Mouse (Mus musculus): ENCODE measurements around the gene Eme2.
A peak's percentile ranks its signal among the peaks of the same experiment; 100 is the strongest.
"Not testable (repeated sequence)": the region's sequence is repeated elsewhere in the genome, so short reads cannot be mapped to it uniquely, and the experiment has no call there.

Eme2 gene

DNA sequence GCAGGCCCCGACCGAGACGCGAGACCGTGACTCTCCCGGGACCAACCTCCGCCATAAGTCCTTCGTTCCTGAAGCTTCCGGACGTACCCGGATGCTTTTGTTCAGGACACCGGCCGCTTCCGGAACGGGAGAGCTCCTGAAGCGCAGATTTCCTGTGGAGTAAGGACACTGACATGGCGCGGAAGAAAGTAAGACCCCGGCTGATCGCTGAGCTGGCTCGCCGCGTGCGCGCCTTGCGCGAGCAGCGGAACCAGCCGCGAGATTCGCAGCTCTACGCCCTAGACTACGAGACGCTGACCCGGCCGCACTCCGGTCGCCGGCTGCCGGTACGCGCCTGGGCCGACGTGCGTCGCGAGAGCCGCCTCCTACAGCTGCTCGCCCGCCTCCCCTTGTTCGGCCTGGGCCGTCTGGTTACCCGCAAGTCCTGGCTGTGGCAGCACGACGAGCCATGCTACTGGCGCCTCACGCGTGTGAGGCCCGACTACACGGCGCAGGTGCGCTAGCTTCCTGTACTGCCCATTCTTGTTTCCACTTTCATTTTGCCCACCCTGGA lies at the start of gene Eme2, which contains the start of gene Mrps34:
TSS of gene Eme2 (minus strand) at position 93 of the 553 bp plus-strand sequence.
TSS of gene Mrps34 (plus strand) at position 122 of the 553 bp plus-strand sequence.
- peak; percentile 87 for DNase-seq

DNA sequence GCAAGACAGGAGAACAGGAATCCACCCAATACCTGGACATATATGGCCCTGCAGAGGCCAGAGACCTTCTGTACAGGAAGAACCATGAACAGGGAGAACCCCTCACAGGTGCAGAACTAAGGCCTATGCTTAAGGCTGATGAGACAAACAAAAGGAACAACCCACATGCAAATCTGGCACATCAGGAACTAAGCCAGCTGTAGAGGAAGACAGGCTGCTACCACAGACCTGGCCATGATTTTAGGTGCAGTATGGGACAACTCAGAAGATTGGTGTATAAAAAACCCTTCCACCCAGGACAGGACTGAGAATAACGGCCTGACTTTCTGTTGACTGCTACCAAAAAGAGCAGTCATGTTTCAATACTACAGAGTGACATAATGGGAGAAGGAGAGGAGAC lies 48.7 kb upstream of the Eme2 start:
- not testable (repeated sequence) for DNase-seq

DNA sequence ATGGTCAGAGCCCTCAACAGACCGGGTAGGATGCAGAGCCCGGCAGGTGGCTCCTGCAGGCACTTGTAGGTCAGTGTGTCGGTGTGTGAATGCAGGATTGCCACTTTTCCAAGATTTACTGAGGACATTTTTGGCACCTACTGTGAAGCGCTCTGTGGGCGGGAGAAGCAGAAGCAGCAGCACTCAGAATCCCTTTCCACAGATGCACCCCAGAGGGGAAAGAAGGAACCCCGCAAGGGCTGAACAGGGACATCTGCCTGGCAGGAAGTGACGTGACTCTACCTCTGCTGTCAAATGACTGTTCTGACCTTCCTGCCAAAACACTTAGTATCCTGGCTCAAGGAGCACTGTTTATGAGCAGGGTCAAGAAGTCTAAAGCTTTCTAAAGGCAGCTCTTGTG lies 48.1 kb upstream of the Eme2 start:
- no peak for DNase-seq

DNA sequence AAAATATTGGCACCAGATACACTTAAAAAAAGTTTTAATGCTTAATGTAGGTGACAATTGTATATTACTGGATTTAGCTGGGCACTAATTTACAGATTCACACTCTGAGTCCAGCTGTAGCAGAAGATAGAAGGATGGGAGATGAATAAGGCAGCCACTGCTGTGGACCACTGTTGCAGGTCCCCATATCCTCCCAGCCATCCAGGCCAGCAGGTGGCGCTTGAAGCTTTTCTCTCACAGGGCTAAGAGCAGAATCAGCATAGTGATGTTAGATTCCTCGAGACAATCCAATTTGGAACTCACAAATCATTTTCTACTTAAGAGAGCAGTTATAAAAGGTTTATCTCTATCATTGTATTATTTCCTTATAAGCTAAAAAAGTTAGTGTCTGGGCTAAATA lies 47.6 kb upstream of the Eme2 start:
- DNase-seq: peak; percentile 70

DNA sequence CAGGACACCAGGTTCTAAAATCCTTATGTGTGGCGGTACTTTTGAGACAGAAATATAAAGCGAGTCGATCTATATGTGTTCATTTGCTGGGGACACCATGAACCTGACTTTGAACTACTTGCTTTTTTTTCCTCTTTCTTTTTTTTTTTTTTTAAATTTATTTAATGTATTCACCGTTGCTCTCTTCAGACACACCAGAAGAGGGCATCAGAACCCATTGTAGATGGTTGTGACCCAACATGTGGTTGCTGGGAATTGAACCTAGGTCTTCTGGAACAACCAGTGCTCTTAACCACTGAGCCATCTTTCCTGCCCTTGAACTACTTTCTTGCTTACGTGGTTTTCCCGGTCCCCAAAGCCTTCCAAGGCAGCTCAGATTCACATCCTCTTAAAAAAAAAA lies 42.4 kb upstream of the Eme2 start:
- DNase-seq: no peak

DNA sequence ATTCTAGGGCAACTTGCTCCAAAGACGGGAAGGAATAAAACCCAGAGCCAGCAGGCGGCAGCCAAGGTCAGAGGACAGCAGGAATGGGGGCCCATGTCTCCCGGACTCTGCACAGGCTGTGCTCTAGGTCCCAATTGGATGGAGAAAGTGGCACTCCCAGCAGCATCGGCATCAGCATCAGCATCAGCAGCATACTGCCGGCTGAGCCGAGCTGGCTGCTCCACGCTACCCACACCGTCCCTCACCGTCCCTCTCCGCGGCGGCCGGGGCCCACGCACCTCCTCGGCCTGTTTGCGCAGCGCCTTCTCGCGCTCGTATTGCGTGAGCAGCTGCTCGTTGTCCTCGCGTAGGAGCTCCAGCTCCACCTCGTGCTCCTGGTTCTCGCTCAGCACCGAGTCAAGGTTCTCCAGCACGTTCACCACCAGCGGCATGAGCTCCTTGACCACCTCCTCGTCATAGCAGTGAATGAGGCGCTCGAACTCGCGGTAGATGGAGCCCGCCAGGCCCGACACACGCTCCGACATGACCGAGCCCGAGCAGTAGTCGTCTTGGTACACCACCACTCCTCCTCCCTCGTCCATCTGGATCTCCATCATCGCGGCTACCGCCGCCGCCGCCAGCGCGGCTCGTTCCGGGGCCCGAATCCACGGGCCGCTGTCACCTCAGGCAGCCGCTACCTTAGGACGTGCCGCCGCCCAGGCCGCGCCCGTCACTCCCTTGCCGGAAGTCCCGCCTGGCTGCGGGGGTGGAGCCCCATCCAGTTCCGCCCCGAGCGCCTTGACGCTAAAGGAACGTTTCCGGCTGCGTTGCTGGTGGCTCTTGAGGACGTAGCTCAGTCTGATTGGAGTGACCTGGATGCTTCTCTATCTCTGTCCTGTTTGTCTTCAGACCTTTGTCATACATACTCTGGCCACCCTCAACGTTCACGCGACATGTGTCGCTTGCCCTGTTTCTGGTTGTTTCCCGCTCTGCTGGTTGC lies 41.7 kb upstream of the Eme2 start, which contains the start of gene Mapk8ip3:
TSS of gene Mapk8ip3 (minus strand) at position 719 of the 979 bp plus-strand sequence.
- DNase-seq: peak; percentile 96

DNA sequence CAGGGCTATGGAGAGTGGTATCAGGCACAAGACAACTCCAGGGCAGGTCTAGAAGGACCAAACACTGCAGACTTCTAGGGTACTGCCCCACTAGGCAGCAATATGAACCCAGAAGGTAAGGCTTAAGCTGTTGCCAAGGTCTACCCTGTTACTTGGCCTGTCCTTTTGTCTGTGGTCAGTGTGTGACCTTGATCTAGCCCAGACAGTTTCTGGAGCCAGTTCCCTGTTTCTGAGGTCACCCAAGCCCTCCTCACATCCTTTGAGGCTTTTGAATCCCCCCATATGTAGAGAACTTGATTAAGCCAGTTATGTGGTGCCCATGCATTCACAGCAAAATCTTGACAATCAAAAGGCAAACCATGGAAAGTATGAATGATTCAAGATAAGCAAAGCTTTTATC lies 40.8 kb upstream of the Eme2 start:
- no peak for DNase-seq

DNA sequence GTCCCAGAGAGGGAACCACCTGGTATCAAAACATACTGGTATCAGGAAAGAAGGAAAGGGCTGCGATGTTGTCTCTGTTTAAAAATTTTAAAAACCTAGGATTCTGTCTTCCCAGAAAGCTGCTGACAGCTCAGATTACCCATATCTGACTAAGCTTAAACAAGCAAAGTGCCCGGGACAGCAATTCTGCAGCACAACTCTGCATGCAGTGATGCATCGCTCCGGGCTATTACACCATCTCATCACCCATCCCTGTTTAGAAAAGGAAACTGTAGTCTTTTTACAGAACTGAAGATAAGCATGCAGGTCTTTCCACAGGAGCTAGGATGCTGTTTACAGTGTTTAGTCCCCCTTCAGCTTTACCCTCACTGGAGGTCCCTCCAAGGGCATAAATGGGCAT lies 40.0 kb upstream of the Eme2 start:
- DNase-seq: no peak

DNA sequence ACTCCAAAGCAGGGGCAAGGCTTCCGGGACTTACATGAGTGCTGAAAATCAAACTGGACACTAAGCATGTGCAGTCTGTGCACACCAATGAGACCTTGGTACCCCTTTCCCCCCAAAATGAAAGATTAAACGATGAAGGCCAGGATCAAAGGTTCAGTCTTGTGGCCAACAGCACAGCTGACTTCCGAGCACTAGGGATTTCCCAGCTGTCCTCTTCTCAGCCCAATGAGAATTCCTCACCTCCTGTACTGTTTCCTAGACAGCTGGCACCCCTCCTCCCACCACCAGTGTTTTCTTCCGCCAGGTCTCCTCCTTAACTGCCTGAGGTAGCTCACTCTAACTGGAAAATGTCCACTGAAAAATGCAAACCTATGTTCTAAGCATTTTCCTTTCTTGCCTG lies 38.3 kb upstream of the Eme2 start:
- DNase-seq: no peak

DNA sequence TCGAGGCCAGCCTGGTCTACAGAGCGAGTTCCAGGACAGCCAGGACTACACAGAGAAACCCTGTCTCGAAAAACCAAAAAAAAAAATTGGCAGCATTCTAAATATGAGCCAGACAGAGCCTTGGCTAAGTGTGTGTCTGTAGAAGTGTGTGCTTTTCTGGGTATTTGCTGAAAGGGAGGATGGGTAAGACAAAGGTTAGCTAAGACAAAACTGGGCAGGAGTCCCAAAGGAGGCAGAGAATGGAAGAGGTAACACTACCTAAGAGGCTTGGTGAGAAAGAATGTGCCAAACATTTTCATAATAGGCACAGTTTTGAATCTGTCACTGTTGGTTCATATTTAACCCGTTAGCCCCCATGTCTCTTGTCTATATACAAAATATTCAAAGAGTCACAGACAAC lies 37.5 kb upstream of the Eme2 start:
- DNase-seq: no peak

DNA sequence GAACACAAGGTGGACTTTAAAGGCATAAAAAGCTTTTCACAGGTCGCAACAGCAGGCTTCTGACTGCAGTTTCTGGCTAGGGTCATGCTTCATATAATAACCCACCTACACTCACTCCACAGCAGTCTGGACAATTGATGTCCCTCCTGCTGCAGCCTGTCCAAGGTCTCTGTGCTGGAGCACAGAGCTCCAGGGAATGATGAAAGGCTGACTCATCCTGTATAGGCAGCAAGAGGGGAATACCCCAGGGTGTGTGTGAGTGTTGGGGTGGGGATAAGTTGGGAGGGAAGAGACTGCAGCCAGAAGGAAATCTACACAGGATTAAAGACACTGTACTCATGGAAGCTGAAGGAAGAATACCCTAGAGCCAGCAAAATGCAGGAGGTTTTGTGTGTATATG lies 34.6 kb upstream of the Eme2 start:
- DNase-seq: no peak

DNA sequence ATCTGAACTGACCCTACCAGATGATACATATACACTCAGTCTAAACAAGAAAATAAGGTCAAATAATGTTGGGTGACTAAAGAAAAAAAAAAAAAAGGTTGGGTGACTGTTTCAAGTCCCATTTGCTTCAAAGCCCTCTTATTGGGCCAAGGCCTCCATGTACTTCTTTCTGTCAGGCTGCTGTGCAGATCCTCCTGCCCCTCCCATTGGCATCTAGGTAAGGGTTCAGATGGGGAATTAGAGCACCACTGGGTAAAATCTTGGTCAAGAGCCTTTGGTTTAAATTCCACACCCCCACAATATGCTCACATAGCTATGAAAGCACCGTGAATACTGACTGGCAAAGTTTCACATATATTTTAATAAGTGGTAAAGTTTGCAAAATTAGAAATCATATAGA lies 28.4 kb upstream of the Eme2 start:
- no peak for DNase-seq

DNA sequence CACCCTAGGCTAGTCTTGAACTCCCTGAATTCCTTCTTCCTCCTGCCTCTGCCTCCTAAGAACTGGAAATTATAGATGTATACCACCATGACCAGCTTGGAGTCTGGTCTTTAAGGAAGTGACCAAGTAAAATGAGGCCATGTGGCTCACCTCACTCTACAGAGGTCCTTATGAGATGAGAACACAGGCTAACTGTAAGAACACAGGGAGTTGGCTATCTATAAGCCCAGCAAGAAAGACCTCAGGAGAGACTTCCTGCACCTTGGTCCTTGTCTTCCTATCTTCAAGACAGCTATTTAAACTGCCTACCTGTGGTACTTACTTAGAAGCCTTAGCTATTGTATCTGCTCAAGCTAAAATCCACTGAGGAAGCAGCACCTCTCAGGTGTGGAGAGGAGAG lies 19.1 kb upstream of the Eme2 start:
- no peak for DNase-seq

DNA sequence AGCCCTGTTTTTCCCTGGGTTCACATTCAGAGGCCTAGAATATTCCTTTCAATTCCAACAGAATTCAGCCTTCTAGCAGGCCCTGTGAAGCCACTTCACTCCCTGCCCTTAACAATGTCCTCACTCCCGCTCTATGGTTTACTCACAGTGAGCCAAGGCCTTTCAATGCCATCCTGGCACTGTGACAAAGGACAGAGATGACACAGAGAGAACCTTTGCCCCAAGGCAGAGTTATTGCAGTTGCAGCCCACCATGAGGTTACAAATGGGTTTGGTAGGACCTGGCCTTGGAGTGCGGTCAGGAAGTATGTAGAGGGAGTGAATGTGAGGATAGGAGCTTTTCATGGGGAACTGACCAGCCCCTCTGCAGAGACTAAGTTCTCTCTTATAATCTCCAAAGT lies 12.7 kb upstream of the Eme2 start:
- DNase-seq: no peak

DNA sequence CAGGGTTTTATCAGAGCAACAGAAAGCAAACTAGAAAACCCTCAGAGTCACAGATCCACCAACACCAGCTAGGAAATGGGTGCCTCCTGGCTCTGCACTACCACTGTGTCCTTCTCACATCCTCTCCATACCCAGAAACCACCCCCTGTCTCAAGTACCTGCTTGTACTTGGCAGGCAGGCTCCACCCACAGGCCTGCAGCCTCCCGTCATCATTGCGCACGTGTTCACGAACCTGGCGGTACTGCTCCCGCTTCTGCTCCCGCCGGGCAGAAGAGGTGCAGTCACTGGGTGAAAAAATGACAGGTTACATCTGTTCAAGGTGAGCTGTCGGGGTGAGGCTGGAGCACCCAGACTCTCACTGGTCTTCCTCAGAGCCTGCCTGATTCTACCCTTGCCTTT lies 8.9 kb upstream of the Eme2 start:
- no peak for DNase-seq

DNA sequence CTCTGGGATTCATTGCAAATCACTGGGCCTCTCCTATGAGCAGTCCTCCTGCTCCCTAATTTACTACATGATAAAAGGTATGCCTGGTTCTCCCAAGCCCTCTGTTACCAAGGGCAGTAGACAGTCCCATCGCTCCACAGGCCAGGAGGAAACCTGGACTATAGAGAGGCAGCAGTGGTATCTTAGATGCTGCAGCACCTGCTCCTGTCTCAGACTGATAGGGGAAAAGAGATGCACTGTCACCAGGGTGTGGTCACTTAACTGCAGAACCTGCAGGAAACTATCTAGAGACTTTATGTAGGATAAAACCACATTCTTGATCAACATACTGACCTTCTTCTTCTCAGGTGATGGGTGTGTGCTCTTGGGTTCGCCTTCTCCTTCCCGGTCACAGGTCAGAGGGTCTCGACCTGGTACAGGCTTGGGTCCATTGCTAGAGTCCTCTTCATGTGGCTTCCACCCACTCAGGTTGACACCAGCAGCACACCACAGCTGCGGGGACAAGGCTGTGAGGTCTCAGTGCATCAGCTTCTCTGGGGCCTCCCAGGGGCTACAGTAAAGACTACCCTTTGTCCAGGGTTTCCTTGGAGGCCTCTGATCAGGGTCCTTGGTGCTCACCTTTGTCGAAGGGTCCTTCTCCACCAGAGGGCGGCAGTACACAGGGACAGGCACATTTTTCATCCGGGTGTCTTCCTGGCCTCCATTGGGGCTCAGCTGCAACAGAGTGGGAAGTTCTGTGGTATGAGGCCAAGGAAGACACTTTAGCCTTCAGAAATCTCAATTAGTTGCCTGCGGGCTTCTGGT lies 8.0 kb upstream of the Eme2 start:
- DNase-seq: peak; percentile 53

DNA sequence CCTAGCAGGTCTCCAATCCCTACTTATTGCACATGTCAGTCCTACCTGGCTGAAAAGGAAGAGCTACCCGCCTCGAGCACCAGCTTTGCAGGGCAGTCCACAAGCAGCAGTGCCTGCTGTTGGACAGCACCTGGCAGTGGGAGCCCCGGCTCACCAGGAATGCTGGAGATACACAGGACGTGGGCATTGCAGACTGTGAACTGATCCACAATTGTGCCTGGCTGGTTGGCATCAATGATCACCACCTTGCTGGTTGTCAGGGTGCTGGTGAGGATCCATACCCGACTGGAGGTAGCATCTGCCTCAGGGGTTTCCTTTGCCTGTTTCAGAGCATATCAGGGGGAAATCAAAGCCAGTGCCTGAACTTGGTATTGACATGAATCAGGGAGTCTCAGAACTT lies 7.2 kb upstream of the Eme2 start:
- no peak for DNase-seq

DNA sequence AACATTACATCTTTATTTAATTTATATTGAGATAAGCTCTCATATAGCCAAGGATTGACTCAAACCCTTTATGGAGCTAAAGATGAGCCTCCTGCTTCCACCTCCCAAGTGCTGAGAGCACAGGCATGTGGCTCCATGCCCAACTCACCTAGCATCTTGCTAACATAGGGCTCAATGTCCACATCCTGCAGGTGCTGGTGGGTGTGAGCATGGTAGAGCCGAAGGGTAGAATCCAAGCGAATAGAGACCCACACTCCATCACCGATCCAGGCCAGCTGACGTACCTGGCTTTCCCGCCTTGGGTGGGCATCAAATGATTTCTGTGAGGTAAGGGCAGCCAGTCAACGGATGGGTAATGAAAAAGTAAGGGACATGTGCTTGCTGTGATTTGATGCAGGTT lies 5.1 kb upstream of the Eme2 start:
- DNase-seq: no peak

DNA sequence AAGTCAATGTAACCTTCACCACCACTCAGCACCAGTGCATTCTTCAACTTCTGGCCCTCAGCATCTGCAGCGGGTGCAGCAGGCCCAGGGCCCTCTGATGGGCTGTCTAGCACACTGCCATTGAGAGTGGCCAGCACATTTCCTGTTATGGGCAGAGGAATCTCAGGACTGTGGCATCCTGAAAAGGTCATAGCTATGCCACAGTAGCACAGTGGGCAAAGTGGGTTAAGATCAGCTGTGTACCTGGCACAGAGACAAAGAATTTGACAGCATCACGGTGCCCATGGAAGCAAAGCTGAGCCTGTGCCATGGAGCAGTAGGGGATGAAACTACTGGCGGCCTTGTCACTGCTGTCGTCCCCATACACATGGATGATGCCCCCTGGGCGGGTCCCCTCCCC lies 4.3 kb upstream of the Eme2 start:
- no peak for DNase-seq

DNA sequence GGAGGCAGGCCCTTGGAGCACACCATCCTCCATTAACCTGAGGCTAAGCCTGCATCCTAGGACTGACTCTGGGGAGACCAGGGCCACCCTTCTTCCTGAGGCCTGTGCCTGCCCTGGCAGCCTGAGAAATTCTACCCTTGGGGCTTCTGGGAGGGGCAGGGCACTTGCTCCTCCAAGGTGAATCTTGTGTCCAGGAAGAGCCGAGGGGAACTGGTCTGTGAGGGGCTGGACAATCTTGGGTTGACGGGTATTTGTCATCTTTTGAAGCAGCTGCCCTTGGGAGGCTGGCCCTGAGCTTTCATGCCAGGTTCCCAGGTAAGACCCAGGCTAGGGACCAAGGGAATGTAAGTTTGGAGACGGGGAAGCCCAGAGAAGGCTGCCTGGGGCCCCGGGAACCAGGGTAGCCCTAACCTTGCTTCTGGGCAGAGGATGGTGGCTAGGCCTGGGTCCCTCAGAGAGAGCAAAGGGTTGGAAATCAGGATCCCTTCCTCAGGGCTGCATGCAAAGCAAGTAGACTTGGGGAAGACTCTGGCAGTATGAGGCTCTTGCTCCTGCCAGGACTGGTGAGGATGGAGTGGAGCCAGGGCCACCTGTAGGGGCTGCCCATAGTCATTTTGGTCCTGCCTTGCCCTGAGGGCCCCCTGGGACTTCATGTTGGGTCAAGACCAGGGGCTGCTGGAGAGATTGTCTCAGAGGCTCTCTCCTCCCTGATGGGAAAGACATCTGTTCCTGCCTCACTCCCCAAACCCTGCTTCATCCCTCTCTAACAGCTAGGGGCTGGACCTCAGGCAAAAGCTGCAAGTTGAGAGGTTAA lies 3.4 kb upstream of the Eme2 start:
- no peak for DNase-seq

DNA sequence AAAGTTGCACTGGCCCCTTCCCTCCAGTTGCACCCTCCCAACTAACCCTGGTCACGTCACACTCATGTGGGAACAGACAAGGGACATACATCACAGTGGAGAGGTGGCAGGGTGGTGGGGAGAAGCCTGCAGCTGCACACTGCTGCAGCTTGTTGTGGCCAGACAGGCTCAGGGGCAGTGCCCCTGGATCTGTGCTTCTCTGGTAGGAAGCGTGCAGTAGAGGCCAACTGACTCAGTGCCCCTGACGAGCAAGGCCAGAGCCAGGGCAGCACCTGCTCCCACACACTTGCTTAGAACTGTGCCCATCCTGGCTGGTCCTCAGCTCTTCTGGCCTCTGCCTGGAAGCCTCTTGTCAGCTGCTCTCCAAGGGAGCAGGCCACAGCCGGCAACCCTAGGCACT lies 2.7 kb upstream of the Eme2 start:
- no peak for DNase-seq

DNA sequence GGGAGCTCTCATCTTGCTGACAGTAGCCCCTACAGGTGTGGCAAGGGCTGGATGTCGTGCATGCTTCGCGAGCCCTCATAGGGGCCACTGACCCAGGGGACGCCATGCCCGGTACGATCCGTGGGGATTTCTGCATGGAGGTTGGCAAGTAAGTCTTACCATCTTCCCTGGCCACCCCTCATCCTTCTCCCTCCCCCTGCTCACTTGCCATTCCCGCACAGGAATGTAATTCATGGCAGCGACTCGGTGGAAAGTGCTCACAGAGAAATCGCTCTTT lies 2.0 kb upstream of the Eme2 start:
- no peak for DNase-seq
